Mouse (Mus musculus): ENCODE data around the gene Gli1. TPM values are rescaled to one million over a fixed set of nuclear protein-coding genes. Genes with fewer than 3 reads are reported as not detected.
"Not testable (repeated sequence)": the region's sequence is repeated elsewhere in the genome, so short reads cannot be mapped to it uniquely, and the experiment has no call there.

Gene Gli1
- total RNA-seq, 4 experiments from 2014 or later: 2.7 to 4.0 (median 3.7) TPM

DNA sequence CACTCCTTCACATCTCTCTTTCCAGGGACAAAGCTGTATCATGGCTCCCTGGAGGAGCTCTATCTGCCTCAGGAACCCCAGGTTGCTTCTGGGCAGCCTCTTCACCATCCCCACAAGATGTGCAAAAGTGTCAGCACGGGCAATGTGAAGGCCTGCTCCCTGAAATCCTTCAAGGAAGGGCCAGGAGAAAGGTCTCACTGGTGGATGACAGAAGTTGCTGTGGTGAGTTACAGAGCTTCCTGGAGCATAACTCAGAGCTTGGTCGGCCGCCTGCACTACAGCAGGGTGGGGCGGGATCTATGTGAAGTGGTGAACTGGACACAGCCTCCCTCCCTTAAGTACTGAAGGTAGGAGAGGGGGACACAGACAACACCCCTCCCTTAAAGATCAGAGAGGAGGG, 19.1 kb downstream of the Gli1 start:
- no peak for DNase-seq (ENCODE audit: low spot score in 2 of 2)

- no peak for DNase-seq (ENCODE audit: low spot score in 2 of 2)
These were observed 19.6 kb downstream of the Gli1 start for GRCm38 (mm10) chr10:127322178-127322577.

DNA sequence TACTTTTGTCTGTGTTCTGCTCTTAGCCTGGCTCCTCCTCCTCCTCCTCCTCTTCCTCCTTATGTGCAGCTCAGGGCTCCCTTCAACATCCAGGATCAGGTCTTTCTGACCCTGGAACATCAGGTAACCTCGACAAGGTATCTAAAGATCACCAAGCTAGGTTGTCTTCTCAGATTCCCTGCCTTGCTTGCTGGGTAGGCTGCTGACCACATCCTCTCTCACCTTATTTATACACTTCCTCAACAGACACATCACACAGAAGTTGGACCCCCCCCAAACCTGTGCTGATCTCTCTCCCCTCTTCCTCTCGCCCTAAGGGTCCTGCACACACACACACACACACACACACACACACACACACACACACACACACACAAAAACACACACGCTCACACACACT, 20.2 kb downstream of the Gli1 start, which contains the start of gene Arhgap9:
Gene Arhgap9 (plus strand): TSS at position 344 of the 400 bp plus-strand sequence.
- DNase-seq (ENCODE audit: low spot score in 2 of 2): no peak

GRCm38 (mm10) chr10:127319969-127320368, 21.8 kb downstream of the Gli1 start:
- DNase-seq (ENCODE audit: low spot score in 2 of 2): no peak

DNA sequence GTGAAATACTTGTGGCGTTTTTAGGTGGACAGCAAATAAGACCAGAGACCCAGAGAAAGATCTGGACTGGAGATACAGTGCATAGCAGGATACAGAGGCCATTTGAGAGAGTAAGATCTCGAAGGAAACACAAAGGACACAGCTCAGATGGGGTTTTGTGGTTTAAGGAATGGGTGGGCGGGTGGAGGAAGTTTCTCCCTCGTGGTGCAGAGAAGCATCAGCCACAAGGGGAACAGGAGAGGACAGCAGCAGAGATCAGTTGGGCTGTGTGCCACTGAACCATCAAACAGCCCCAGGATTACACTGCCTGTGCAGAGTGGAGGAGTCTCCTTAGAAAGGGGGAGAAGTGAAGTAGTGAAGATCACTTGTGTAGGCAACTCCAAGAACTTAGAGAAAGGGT, 23.8 kb downstream of the Gli1 start:
- DNase-seq (ENCODE audit: low spot score in 2 of 2): no peak

- no peak for DNase-seq (ENCODE audit: low spot score in 2 of 2)
These were observed 24.5 kb downstream of the Gli1 start for GRCm38 (mm10) chr10:127317277-127317676.

GRCm38 (mm10) chr10:127314950-127315349, 26.8 kb downstream of the Gli1 start:
- DNase-seq (ENCODE audit: low spot score in 2 of 2): not testable (repeated sequence)

DNA sequence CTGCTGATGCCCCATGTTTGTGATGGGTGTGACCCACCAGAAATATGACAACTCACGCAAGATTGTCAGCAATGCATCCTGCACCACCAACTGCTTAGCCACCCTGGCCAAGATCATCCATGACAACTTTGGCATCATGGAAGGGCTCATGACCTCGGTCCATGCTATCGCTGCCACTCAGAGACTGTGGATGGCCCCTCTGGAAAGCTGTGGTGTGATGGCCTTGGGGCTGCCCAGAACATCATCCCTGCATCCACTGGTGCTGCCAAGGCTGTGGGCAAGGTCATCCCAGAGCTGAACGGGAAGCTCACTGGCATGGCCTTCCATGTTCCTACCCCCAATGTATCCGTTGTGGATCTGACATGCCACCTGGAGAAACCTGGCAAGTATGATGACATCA, 28.3 kb downstream of the Gli1 start:
- not testable (repeated sequence) for DNase-seq (ENCODE audit: low spot score in 2 of 2)

GRCm38 (mm10) chr10:127312858-127313257, 28.9 kb downstream of the Gli1 start:
- DNase-seq (ENCODE audit: low spot score in 2 of 2): no peak

- DNase-seq (ENCODE audit: low spot score in 2 of 2): peak; percentile 57 to 82
These were observed 29.5 kb downstream of the Gli1 start for GRCm38 (mm10) chr10:127312356-127312676.

- DNase-seq (ENCODE audit: low spot score in 2 of 2): peak; percentile 95
These were observed 30.1 kb downstream of the Gli1 start, which contains the start of gene Mars for GRCm38 (mm10) chr10:127311476-127312355. Gene Mars, minus strand, starts transcription at chr10:127311786.

GRCm38 (mm10) chr10:127310523-127311475, 31.0 kb downstream of the Gli1 start:
- DNase-seq (ENCODE audit: low spot score in 2 of 2): no peak

GRCm38 (mm10) chr10:127309167-127309566, 32.6 kb downstream of the Gli1 start:
- DNase-seq (ENCODE audit: low spot score in 2 of 2): not testable (repeated sequence)

DNA sequence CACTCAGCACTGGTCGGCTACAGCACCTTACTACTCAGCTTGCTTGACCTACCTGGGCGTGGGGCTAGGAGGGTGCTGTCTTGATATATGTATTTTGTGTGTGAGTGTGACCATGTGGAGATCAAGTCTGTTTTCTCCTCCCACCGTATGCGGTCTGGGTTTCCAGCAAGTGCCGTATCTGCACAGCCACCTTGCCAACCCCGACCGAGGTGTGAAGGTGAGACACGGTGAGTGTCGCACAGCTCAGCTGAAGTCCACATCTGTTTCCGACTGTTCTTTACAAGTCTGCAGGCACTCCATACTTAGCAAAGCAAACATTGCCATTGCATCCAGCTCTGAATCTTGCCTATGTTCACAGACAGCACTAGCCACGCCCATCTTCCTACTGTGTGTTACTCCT, 38.6 kb downstream of the Gli1 start:
- DNase-seq (ENCODE audit: low spot score in 2 of 2): no peak

- no peak for DNase-seq (ENCODE audit: low spot score in 2 of 2)
These were observed 41.4 kb downstream of the Gli1 start for GRCm38 (mm10) chr10:127300361-127300760.

DNA sequence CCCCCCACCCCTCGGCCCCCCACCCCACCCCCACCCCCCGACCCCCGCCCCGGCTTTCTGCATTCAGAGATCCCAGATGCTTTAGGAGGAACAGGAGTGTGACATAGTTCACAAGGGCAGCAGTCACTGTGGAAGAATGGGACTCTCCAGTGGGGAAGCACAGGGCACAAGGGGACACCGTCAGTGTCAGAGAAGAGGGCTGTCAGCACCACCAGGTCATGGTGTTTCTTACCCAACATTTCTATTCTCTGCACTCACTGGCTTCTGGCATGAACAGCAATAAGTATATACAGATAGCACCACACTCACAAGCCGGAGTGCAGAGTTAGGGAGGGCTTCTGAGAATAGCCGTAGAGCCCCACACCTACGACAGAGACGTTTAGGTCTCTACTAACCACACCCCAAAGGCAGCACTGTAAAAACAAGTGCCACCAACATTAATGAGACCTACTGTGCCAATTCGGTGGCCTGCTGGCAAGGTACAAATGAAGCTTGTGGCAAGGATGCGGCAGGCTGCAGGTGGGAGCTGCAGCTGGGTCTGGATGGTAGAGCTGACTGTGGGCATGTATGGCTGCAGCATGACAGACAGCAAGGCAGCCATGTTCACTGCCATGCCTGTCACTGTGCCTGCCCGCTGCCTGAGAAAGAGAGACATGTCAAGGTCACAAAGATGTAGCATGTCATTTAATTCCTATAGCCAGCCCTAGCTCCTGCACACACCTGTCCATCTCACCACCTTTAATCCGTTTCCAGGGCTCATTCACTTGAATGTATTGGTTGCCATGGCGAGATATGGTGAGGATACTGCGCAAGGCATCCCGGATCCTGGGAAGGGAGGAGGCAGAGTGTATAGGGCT, 44.5 kb downstream of the Gli1 start:
- no peak for DNase-seq (ENCODE audit: low spot score in 2 of 2)

DNA sequence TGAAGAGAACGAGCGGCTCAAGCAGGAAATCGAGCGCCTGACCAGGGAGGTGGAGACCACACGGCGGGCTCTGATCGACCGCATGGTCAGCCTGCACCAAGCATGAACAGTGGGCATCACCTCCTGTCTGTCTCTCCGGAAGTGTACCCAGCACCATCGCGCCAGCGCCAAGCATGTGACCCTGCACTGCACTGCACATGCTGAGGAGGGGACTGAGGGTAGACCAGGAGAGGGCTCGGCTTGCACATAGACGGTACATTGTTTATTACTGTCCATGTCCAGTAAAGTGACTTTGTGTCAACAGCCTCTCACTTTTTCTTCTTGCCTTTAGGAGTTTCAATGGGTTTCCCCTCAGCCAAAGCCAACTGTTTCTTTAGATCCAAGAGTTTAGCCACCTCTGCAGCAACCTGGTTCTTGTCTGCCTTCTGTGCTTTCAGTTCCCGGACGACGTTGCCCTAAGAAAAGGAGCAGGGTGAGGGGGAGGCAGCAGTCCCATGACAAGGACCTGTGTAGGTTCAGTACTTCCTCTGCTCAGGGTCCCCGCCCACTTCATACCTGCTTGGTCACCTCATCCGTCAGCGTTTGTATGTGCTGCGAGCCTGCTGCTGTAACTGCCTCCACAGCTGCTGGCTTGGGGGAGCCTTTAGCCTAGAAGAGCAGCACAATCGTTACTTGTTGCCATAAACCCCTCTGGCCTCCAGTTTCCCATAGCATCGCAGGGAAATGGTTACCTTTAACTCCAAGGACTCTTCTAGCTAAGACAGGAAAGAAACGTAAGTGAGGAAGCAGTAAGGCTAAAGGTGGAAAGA, 45.6 kb downstream of the Gli1 start:
- DNase-seq (ENCODE audit: low spot score in 2 of 2): no peak

- no peak for DNase-seq (ENCODE audit: low spot score in 2 of 2)
These were observed 46.8 kb downstream of the Gli1 start for GRCm38 (mm10) chr10:127294895-127295510.

DNA sequence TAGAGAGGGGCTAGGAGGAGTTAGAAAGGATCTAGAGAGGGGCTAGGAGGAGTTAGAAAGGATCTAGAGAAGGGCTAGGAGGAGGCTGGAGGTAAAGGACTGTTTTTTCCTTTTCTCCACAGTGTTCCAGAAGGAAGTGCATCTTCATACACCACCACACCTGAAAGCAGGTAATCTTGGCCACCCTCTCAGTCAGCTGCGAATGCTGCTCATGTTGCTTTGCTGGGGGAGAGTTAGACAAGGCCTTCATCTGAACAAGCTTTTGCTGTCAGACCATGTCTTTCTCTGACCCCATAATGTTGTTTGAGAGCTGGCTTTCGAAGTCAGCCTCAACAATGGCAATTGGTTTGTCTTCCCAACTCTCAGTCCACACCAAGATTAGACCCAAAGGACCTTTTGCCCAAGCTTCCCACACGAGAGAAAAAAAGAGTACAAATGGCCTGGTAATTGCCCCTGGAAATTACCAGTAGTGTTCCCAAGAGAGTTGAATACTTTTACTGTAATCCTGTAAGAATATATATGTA, 48.1 kb downstream of the Gli1 start:
- no peak for DNase-seq (ENCODE audit: low spot score in 2 of 2)
